Mouse (Mus musculus) liver, adult (tissue): ENCODE data around the gene Fam89a.

ENCODE experiments used
- GATA4 ChIP-seq: IDR thresholded peaks from 2 replicates; pipeline ENCODE4 v1.6.1; 2014; ENCODE audit warnings: mild to moderate bottlenecking, low read length; ENCODE audit not compliant: insufficient replicate concordance

Fam89a gene

GRCm38 (mm10) chr8:124763061-124763460 lies 11.4 kb upstream of the Fam89a start:
- TF ChIP-seq GATA4 = no peak

- TF ChIP-seq GATA4 = no peak
Observed at GRCm38 (mm10) chr8:124758544-124758943, 6.9 kb upstream of the Fam89a start.

- no peak for TF ChIP-seq GATA4
Observed at GRCm38 (mm10) chr8:124756601-124757000, 5.0 kb upstream of the Fam89a start.

- no peak for TF ChIP-seq GATA4
Observed at GRCm38 (mm10) chr8:124756153-124756552, 4.5 kb upstream of the Fam89a start.

- TF ChIP-seq GATA4 = no peak; the same call in 1 of the 2 replicates
Observed at GRCm38 (mm10) chr8:124755481-124755880, 3.8 kb upstream of the Fam89a start.

- no peak for TF ChIP-seq GATA4
Observed at GRCm38 (mm10) chr8:124754792-124755190, 3.2 kb upstream of the Fam89a start.

GRCm38 (mm10) chr8:124754101-124754791 lies 2.6 kb upstream of the Fam89a start:
- TF ChIP-seq GATA4 = no peak

- TF ChIP-seq GATA4 = no peak
Observed at GRCm38 (mm10) chr8:124752325-124752862, 762 bp upstream of the Fam89a start.

- no peak for TF ChIP-seq GATA4
Observed at GRCm38 (mm10) chr8:124751191-124751590, 441 bp downstream of the Fam89a start.

GRCm38 (mm10) chr8:124746661-124747060 lies 5.0 kb downstream of the Fam89a start:
- TF ChIP-seq GATA4 = no peak

- TF ChIP-seq GATA4 = no peak
Observed at GRCm38 (mm10) chr8:124739268-124739667, 12.4 kb downstream of the Fam89a start.

- TF ChIP-seq GATA4 = no peak
Observed at GRCm38 (mm10) chr8:124735371-124735911, 16.2 kb downstream of the Fam89a start.

- TF ChIP-seq GATA4 = no peak
Observed at GRCm38 (mm10) chr8:124732828-124733227, 18.8 kb downstream of the Fam89a start.

- no peak for TF ChIP-seq GATA4
Observed at GRCm38 (mm10) chr8:124724301-124724700, 27.3 kb downstream of the Fam89a start.

GRCm38 (mm10) chr8:124721862-124722515 lies 29.6 kb downstream of the Fam89a start, which contains the start of the genes Ttc13 and Arv1:
Ttc13 (minus strand) TSS chr8:124721983.
Arv1 (plus strand) TSS chr8:124722139.
- TF ChIP-seq GATA4 = peak; percentile 100
